Comparison of ENCODE assay signal across 12 mouse cellular contexts in the genomic region with DNA sequence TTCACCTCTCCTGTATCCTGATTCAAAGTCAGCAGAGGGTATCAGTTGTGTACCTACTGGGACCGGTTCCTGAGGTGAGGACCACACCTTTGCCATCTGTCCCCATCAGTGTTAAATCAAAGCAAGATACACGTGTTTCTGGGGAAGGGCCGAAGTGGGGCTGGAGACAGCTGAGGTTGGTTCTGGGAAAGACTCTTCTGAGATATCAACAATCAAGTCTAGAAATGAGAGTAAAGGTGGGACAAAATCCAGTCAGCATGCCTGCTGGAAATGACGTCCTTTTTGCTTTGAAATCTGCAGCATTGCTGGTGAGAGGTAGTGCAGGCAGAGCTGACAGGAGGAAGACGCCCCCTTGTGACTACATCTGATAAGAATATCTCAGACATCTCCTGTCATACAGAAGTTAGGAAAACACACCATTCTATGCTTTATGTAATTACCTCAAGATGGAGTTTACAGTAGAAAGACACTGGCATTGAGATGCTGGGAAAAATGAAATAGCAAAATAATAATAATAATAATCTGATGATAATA. TPM values are rescaled to one million over a fixed set of nuclear protein-coding genes. Genes with fewer than 3 reads are reported as not detected.
DNase-seq lines count a peak whose midpoint lies in the region; ATAC-seq lines count a peak whose summit lies in the region.
"Had no signal": no experiment of that assay in that cellular context is flagged by ENCODE, and none has a peak within 500 bp of the region (broad histone marks: within the 10 kb centered on the region; RNA-seq: fewer than 3 reads in every experiment).

No protein-coding gene starts in this region.

- H3K9me3 ChIP-seq in hindbrain, embryonic 11.5 days (ENCODE audit: control insufficient read depth, low read length) = no peaks in the 10 kb centered on the region
- H3K9me3 ChIP-seq in hindbrain, embryonic 12.5 days (replicated peaks) = no peaks in the 10 kb centered on the region
- H3K9me3 ChIP-seq: heart, embryonic 15.5 days; neural tube, embryonic 13.5 days had no signal

- no peak overlapping the region for H3K27ac ChIP-seq in hindbrain, embryonic 11.5 days (ENCODE audit: low read depth, low read length)
- H3K27ac ChIP-seq in hindbrain, embryonic 12.5 days = no peak overlapping the region
- H3K27ac ChIP-seq: heart, embryonic 15.5 days; neural tube, embryonic 13.5 days had no signal

- no peak overlapping the region for H3K4me2 ChIP-seq in hindbrain, embryonic 11.5 days (replicated peaks; ENCODE audit: low read depth, low read length)
- H3K4me2 ChIP-seq in hindbrain, embryonic 12.5 days (replicated peaks) = no peak overlapping the region
- H3K4me2 ChIP-seq: heart, embryonic 15.5 days; neural tube, embryonic 13.5 days had no signal

- H3K36me3 ChIP-seq in hindbrain, embryonic 11.5 days (ENCODE audit: control insufficient read depth, insufficient read depth, low read length) = no peaks in the 10 kb centered on the region
- no peaks in the 10 kb centered on the region for H3K36me3 ChIP-seq in hindbrain, embryonic 12.5 days
- H3K36me3 ChIP-seq: heart, embryonic 15.5 days; neural tube, embryonic 13.5 days had no signal

- DNase-seq in hindbrain, embryonic 11.5 days (ENCODE audit: low spot score) = peak; percentile 22
- DNase-seq in 3T3-L1 (ENCODE audit: low read depth, low spot score) (peak; percentile 53), ES-CJ7 (ENCODE audit: low read depth, low spot score) (peak; percentile 8)
- peak; percentile 66 to 85 for DNase-seq in cerebellum, postnatal 10 days
- no peak for DNase-seq in Muller cell, postnatal 12 days (ENCODE audit: inconsistent ontology term)
- no peak for DNase-seq in urinary bladder, postnatal 10 days (ENCODE audit: low spot score)
- no peak for DNase-seq in yolk sac, embryonic 10.5 days (ENCODE audit: low spot score)
- DNase-seq: kidney, adult 11 months; spleen, adult 18-20 months had no signal

- H3K9ac ChIP-seq in hindbrain, embryonic 11.5 days (ENCODE audit: low read depth, low read length) = no peak overlapping the region
- no peak overlapping the region for H3K9ac ChIP-seq in hindbrain, embryonic 12.5 days
- H3K9ac ChIP-seq: heart, embryonic 15.5 days; neural tube, embryonic 13.5 days had no signal

- 61% methylated on average over 5 of the region's 5 CpGs for WGBS in hindbrain, embryonic 11.5 days
- 63% methylated on average over 5 of the region's 5 CpGs for WGBS in hindbrain, embryonic 12.5 days

- H3K27me3 ChIP-seq in hindbrain, embryonic 11.5 days (ENCODE audit: control insufficient read depth, insufficient read depth, low read length) = peaks cover 10% of the 10 kb centered on the region
- peaks cover 19% of the 10 kb centered on the region for H3K27me3 ChIP-seq in hindbrain, embryonic 12.5 days

- ATAC-seq in hindbrain, embryonic 11.5 days (ENCODE audit: low FRiP score) = no peak
- ATAC-seq in hindbrain, embryonic 12.5 days (ENCODE audit: low FRiP score) = no peak

- H3K4me1 ChIP-seq in hindbrain, embryonic 11.5 days (replicated peaks; ENCODE audit: control insufficient read depth, insufficient read depth, low read length) = peaks cover 2% of the 10 kb centered on the region; the same call in 1 of the 2 replicates
- peaks cover 2% of the 10 kb centered on the region for H3K4me1 ChIP-seq in hindbrain, embryonic 12.5 days

- no peak overlapping the region for H3K4me3 ChIP-seq in hindbrain, embryonic 11.5 days (ENCODE audit: low read depth, low read length)
- H3K4me3 ChIP-seq in hindbrain, embryonic 12.5 days = no peak overlapping the region
- H3K4me3 ChIP-seq: heart, embryonic 15.5 days; neural tube, embryonic 13.5 days had no signal

RNA-seq across cellular contexts. Expression of a gene that starts 4.0 kb away (rescaled TPM):
- polyA plus RNA-seq in hindbrain, embryonic 11.5 days (2014; fragmentation: Nextera tagmentation; extraction: Ambion mirVana) = 2.2 and 4.4 TPM in 2 replicates
- polyA plus RNA-seq in hindbrain, embryonic 12.5 days (2016; fragmentation: Nextera tagmentation; extraction: Ambion mirVana) = 4.5 and 5.1 TPM in 2 replicates

Comparison
In these comparisons a context has a peak if more than half of its experiments do, and no peak if none do; other contexts are left out.
1. DNase-seq: peak in hindbrain, embryonic 11.5 days (single experiment), 3T3-L1 (single experiment), ES-CJ7 (single experiment) and cerebellum, postnatal 10 days (2 of 2); none in Muller cell, postnatal 12 days (single experiment), urinary bladder, postnatal 10 days (single experiment) and yolk sac, embryonic 10.5 days (single experiment).